Mouse (Mus musculus) heart, postnatal 4 days (tissue): Measurements from ENCODE around the gene Wdfy3. TPM values are rescaled to one million over a fixed set of nuclear protein-coding genes. Genes with fewer than 3 reads are reported as not detected.
"Not testable (repeated sequence)": the region's sequence is repeated elsewhere in the genome, so short reads cannot be mapped to it uniquely, and the experiment has no call there.

Source experiments
- DNase-seq: peaks from one replicate; pipeline ENCODE4 v3.0.0; 2021
- total RNA-seq, 2 experiments: library from RNA; stranded (reverse); gene quantifications; 2 replicates each; pipeline ENCODE4 v1.2.3; 2021

Wdfy3 gene
- total RNA-seq, 2 experiments from 2014 or later = 47.0 to 48.6 TPM

GRCm38 (mm10) chr5:101998971-101999370, 70.8 kb downstream of the Wdfy3 start:
- no peak for DNase-seq

DNA sequence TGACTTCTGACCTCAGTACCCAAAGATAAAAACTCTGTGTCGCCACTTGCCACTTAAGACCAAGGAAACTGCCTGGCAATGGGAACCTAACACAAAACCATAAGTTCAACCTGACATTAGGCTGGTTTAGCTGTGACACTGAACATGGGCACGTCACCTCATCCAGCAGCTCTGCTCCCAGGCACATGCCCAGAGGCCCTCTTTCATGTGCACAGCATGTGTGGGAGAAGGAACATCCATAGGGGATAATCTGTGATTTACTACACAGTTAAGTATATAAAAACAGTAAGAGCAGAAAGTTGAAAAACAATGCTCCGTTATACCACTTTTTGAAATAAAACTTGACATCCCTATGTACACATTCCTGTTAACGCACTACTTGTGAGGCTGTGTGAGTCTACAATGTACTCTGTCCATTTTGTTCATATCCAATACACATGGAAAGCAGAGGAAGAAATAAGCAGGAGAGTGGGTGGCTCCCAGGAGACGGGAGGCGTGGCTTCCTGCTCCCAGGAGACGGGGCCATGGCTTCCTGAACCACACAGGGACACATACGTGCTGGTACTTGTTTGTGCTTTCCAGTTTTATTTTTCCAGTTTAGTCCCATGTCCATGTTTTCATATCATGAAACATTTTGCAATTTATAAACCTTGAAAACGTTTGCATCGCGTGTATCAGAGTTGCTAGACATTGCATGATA, 73.5 kb downstream of the Wdfy3 start:
- DNase-seq = peak; percentile 47

- no peak for DNase-seq
Observed at GRCm38 (mm10) chr5:101995451-101995995, 74.2 kb downstream of the Wdfy3 start.

DNA sequence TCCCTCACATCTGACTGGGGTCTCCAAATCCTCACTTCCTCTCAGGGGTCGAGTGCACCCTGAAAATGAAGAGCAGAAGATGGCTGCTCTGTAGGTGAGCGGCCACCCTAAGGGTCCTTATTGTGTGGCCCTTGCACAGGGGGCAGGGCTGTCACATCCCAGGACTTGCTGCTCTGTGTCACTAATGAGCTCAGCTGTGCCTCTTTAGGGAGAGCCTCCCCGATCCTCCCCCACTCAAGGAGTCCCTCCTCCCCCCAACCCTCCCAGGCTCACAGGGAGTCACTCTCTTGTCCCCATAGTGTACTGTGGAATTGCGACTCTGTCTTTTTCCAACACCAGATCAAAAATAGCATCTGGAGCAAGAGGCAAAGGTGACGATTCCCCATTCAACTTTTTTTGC, 75.7 kb downstream of the Wdfy3 start:
- DNase-seq = no peak

DNA sequence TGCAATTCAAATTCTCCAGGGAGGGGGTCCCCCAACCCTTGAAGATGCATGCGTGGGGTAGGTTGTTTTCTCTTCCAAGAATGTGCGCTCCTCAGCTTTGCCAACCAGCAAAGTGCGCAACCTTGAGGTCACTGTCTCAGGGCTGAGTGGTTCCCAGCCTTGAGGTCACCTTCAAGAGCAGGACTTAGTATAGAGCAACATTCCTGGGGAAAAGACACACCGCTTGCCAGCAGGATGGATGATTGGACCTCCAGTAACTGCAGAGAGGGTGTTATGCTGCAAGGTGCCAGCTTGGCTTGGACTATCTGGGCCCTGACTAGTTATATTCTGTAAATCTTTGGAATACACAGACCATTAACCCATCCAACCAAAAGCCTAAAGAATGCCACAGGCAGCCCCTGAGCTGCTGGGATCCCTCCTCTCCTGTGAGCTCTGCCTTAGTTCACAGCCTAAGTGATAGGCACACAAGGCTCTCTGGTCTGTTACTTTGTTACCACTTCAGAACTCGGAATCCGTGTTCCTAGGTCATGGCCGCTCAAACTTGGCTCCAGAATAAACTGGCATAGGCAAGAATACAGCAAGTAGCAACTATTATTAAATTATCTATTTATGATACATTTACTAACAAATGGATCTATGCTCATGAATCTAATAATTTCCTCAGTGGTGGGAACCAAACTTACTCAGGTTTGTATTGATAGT, 76.6 kb downstream of the Wdfy3 start:
- no peak for DNase-seq

GRCm38 (mm10) chr5:101990298-101990845, 79.3 kb downstream of the Wdfy3 start:
- no peak for DNase-seq

GRCm38 (mm10) chr5:101988476-101988875, 81.2 kb downstream of the Wdfy3 start:
- DNase-seq = no peak

DNA sequence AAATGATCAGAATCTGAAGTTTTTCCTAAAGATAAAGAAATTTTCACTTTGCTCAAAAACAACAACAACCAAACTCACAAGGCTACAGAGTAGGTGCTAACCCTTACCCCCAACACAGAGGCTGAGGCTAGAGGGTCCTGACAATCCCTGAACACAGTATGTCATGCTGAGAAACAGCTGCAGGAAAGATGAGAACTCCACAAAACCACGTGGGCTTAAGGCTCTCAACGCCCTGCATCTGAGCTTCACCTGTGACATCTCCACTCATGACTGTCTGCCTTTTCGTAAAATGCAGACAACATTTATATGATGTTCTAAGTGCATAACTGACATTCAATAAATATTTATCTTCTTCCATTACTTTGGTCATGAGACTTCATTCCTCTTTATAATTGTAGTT, 83.0 kb downstream of the Wdfy3 start:
- DNase-seq = no peak

GRCm38 (mm10) chr5:101982239-101982638, 87.5 kb downstream of the Wdfy3 start:
- DNase-seq = no peak

DNA sequence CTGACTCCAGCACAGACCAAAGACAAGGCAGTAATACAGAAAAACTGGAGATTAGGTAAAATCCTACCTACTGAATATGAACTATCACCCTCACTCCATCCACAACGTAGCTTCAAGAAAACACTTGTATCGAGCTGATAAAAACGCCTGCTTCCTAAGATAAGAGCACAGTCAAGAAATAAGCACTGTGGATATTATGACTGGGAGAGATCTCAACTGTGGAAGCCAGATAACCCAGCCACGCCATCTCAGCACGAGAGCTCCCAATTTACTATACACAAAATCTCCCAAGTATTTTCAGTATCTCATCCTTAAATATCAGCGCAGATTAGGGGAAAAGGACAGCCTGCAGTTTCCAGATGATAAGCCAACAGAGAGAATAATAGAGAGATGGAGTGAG, 90.1 kb downstream of the Wdfy3 start:
- DNase-seq = no peak

DNA sequence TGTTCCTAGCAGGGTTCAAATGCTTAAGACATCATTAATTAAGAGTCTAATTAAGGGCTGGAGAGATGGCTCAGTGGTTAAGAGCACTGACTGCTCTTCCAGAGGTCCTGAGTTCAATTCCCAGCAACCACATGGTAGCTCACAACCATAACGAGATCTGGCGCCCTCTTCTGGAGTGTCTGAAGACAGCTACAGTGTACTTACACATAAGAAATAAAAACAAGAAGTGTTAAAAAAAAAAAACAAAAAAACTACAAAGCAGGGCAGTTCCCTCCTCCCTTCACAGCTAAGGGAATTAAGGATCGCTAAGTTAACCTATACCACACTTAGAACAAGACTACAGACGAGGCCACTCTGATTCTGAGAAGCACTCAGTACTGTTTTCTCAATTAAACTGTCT, 97.1 kb downstream of the Wdfy3 start:
- not testable (repeated sequence) for DNase-seq

GRCm38 (mm10) chr5:101968153-101968851, 101.4 kb downstream of the Wdfy3 start:
- peak; percentile 13 for DNase-seq

DNA sequence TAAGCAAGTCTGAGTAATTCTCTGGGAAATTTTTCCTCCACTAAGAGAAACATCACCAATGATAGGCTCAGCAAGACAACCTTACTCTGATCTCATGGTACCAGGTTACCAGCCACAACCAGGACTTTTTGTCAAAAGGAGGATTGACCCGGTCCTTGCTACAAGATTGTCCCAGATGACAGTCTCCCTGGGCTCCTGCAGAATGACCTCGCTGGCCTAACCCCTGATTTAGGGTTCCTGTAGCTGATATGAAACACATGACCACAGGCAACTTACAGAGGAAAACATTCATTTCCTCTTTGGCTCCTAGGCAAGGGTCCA, 101.9 kb downstream of the Wdfy3 start:
- DNase-seq = no peak

GRCm38 (mm10) chr5:101962824-101963223, 106.9 kb downstream of the Wdfy3 start:
- no peak for DNase-seq

GRCm38 (mm10) chr5:101959369-101959768, 110.4 kb downstream of the Wdfy3 start:
- no peak for DNase-seq

DNA sequence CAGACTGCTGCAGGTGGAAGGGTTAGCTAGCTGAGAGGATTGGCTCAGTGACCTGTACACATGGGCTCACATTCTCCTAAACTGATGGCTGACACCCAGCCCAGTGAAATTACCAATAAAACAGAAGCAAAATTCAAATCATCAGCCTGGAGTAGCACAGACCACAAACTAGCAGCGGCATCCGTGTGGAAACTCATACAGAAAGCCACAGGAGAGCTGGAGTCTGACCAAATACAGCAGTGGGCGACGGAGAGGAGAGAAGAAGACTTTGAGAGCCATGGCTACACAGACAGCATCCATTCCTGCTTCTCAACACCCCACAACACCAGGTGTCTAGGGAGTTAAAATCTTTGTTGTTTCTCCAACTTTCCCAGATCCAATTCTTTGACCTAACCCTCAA, 110.8 kb downstream of the Wdfy3 start:
- DNase-seq = no peak

GRCm38 (mm10) chr5:101957419-101957818, 112.3 kb downstream of the Wdfy3 start:
- no peak for DNase-seq

GRCm38 (mm10) chr5:101954393-101955340, 115.1 kb downstream of the Wdfy3 start:
- DNase-seq = no peak

- DNase-seq = no peak
Observed at GRCm38 (mm10) chr5:101951918-101952317, 117.8 kb downstream of the Wdfy3 start.

GRCm38 (mm10) chr5:101949323-101949722, 120.4 kb downstream of the Wdfy3 start:
- no peak for DNase-seq

GRCm38 (mm10) chr5:101948641-101949040, 121.1 kb downstream of the Wdfy3 start:
- DNase-seq = no peak

GRCm38 (mm10) chr5:101945731-101946130, 124.0 kb downstream of the Wdfy3 start:
- DNase-seq = no peak
